Mouse (Mus musculus) limb, embryonic 14.5 days (tissue): ENCODE results near the gene Rad51b. TPM values are rescaled to one million over a fixed set of nuclear protein-coding genes. Genes with fewer than 3 reads are reported as not detected.
A peak's percentile ranks its signal among the peaks of the same experiment; 100 is the strongest.

Experiments used
- ATAC-seq: fragments of 200-750 bp; cut with Nextera tagmentation; 2 replicates; pipeline ENCODE4 v1.8.0; 2017; ENCODE audit warnings: low read depth, moderate number of reproducible peaks, moderate TSS enrichment; ENCODE audit not compliant: low FRiP score
- DNase-seq: peaks from one replicate; pipeline ENCODE4 v3.0.0-alpha.2; 2015; ENCODE audit warnings: low spot score
- H3K27ac ChIP-seq: fragments of 300-500 bp; sonication (generic); replicated peaks from 2 replicates; pipeline ENCODE4 v1.5.1; 2014; ENCODE audit warnings: low read depth, mild to moderate bottlenecking, low read length, moderate library complexity, mixed read lengths
- H3K27me3 ChIP-seq: fragments of 300-500 bp; sonication (generic); 2 replicates; pipeline ENCODE4 v1.6.1; 2014; ENCODE audit warnings: low read length, mixed read lengths; ENCODE audit not compliant: control insufficient read depth, insufficient read depth
- H3K36me3 ChIP-seq: fragments of 300-500 bp; sonication (generic); 2 replicates; pipeline ENCODE4 v1.6.1; 2014; ENCODE audit warnings: mild to moderate bottlenecking, low read length, moderate library complexity, mixed read lengths; ENCODE audit not compliant: control insufficient read depth, insufficient read depth
- H3K4me1 ChIP-seq: fragments of 300-500 bp; sonication (generic); 2 replicates; pipeline ENCODE4 v1.6.1; 2014; ENCODE audit warnings: antibody characterized with exemption, low read length, mixed read lengths; ENCODE audit not compliant: control insufficient read depth, insufficient read depth
- H3K4me2 ChIP-seq: fragments of 300-500 bp; sonication (generic); replicated peaks from 2 replicates; pipeline ENCODE4 v1.6.1; 2014; ENCODE audit warnings: low read depth, mild to moderate bottlenecking, low read length, moderate library complexity; ENCODE audit not compliant: severe bottlenecking
- H3K4me3 ChIP-seq: fragments of 300-500 bp; sonication (generic); replicated peaks from 2 replicates; pipeline ENCODE4 v1.5.1; 2014; ENCODE audit warnings: low read length
- H3K9ac ChIP-seq: fragments of 300-500 bp; sonication (generic); 2 replicates; pipeline ENCODE4 v1.6.1; 2014; ENCODE audit warnings: mild to moderate bottlenecking, low read depth, low read length, moderate library complexity; ENCODE audit not compliant: severe bottlenecking
- H3K9me3 ChIP-seq: fragments of 300-500 bp; sonication (generic); 2 replicates; pipeline ENCODE4 v1.6.1; 2016; ENCODE audit warnings: low read length; ENCODE audit not compliant: control insufficient read depth
- POLR2A ChIP-seq: fragments of 200-500 bp; IDR thresholded peaks from 2 replicates; pipeline ENCODE4 v1.8.0; 2012; ENCODE audit warnings: inconsistent platforms, mild to moderate bottlenecking, moderate library complexity, borderline replicate concordance; ENCODE audit not compliant: insufficient read depth, insufficient read length; ENCODE audit errors: extremely low read depth
- WGBS: fragments of 180-500 bp; shearing (Covaris S2); extraction: QIAGEN DNeasy Blood & Tissue Kit; methylation state at CpG from one replicate; pipeline ENCODE4 v1.1.7; 2014; 5-methylcytosine and 5-hydroxymethylcytosine counted together
- polyA plus RNA-seq, 2 experiments: library from polyadenylated mRNA; depleted of rRNA in 1 of 2; stranded (reverse) in 1 of 2; unstranded in 1 of 2; fragments of >200 nt; fragmentation: Nextera tagmentation in 1 of 2; extraction: Ambion mirVana in 1 of 2; gene quantifications; 2 replicates each; pipeline versions ENCODE4 v1.2.1 to v1.2.3; 2012 to 2014

The Rad51b gene
- polyA plus RNA-seq, 2 experiments, result 3.2 to 5.7 TPM

GRCm38 (mm10) chr12:79611665-79612064 lies 314.6 kb downstream of the Rad51b start:
- Histone ChIP-seq H3K4me1 (peaks cover 43% of the 10 kb centered on the region), H3K4me3 (no peak overlapping the region), H3K9me3 (no peaks in the 10 kb centered on the region), H3K9ac (no peak overlapping the region), H3K4me2 (no peak overlapping the region), H3K27me3 (no peaks in the 10 kb centered on the region), H3K36me3 (no peaks in the 10 kb centered on the region), H3K27ac (peak overlapping the region; percentile 77; the same call in 1 of the 2 replicates)
- DNase-seq (no peak), ATAC-seq (no peak)
- 90% methylated on average over 2 of the region's 2 CpGs for WGBS
- no peak for TF ChIP-seq POLR2A

GRCm38 (mm10) chr12:79612334-79613060 lies 315.4 kb downstream of the Rad51b start:
- 41% methylated on average over 14 of the region's 14 CpGs for WGBS
- H3K36me3 ChIP-seq, result no peaks in the 10 kb centered on the region
- H3K4me1 ChIP-seq, result peaks cover 43% of the 10 kb centered on the region
- peak; percentile 94 for DNase-seq
- TF ChIP-seq POLR2A, result no peak
- peak overlapping the region; percentile 77 for H3K27ac ChIP-seq
- no peak overlapping the region for H3K9ac ChIP-seq
- H3K4me3 ChIP-seq, result no peak overlapping the region
- H3K4me2 ChIP-seq, result no peak overlapping the region
- peak; percentile 86 for ATAC-seq
- no peaks in the 10 kb centered on the region for H3K27me3 ChIP-seq
- no peaks in the 10 kb centered on the region for H3K9me3 ChIP-seq

- no peak for TF ChIP-seq POLR2A
- H3K4me2 ChIP-seq, result no peak overlapping the region
- WGBS, result 80% methylated on average over 8 of the region's 8 CpGs
Observed at GRCm38 (mm10) chr12:79613061-79613788, 316.1 kb downstream of the Rad51b start.

GRCm38 (mm10) chr12:79613846-79614582 lies 316.9 kb downstream of the Rad51b start:
- DNase-seq, result peak; percentile 85
- 37% methylated on average over 9 of the region's 9 CpGs for WGBS

More at GRCm38 (mm10) chr12:79613061-79613788, 316.1 kb downstream of the Rad51b start:
- no peak; the same call in 1 of the 2 replicates for ATAC-seq
- Histone ChIP-seq H3K4me1 (peaks cover 43% of the 10 kb centered on the region), H3K27ac (peak overlapping the region; percentile 77), H3K36me3 (no peaks in the 10 kb centered on the region), H3K4me3 (no peak overlapping the region), H3K9ac (no peak overlapping the region), H3K27me3 (no peaks in the 10 kb centered on the region), H3K9me3 (no peaks in the 10 kb centered on the region)
- no peak for DNase-seq

GRCm38 (mm10) chr12:79614583-79614953 lies 317.5 kb downstream of the Rad51b start:
- ATAC-seq (no peak), DNase-seq (no peak)
- H3K9ac ChIP-seq, result no peak overlapping the region
- H3K4me3 ChIP-seq, result no peak overlapping the region
- H3K4me1 ChIP-seq, result peaks cover 40% of the 10 kb centered on the region
- no peaks in the 10 kb centered on the region for H3K9me3 ChIP-seq
- no peaks in the 10 kb centered on the region for H3K27me3 ChIP-seq
- H3K4me2 ChIP-seq, result no peak overlapping the region
- no peaks in the 10 kb centered on the region for H3K36me3 ChIP-seq
- peak overlapping the region; percentile 34 for H3K27ac ChIP-seq
- WGBS, result 47% methylated on average over 2 of the region's 2 CpGs
- no peak for TF ChIP-seq POLR2A

More at GRCm38 (mm10) chr12:79613846-79614582, 316.9 kb downstream of the Rad51b start:
- no peaks in the 10 kb centered on the region for H3K36me3 ChIP-seq
- ATAC-seq, result peak; percentile 23; the same call in 1 of the 2 replicates
- H3K4me3 ChIP-seq, result no peak overlapping the region
- H3K9me3 ChIP-seq, result no peaks in the 10 kb centered on the region
- TF ChIP-seq POLR2A, result no peak
- H3K4me1 ChIP-seq, result peaks cover 43% of the 10 kb centered on the region
- H3K27ac ChIP-seq, result peak overlapping the region; percentile 34; the same call in 1 of the 2 replicates
- no peaks in the 10 kb centered on the region for H3K27me3 ChIP-seq
- H3K9ac ChIP-seq, result no peak overlapping the region
- H3K4me2 ChIP-seq, result no peak overlapping the region
